Mouse (Mus musculus) testis, postnatal 10 days (tissue): ENCODE measurements around the gene Tfeb.

Source experiments
- DNase-seq: peaks from one replicate; pipeline ENCODE4 v3.0.0; 2021; ENCODE audit warnings: low spot score

Tfeb gene

GRCm38 (mm10) chr17:47753130-47753775 is 16.4 kb downstream of the Tfeb start:
- no peak for DNase-seq

- no peak for DNase-seq
These were observed 17.4 kb downstream of the Tfeb start for GRCm38 (mm10) chr17:47754246-47754645.

- no peak for DNase-seq
These were observed 19.5 kb downstream of the Tfeb start for GRCm38 (mm10) chr17:47756366-47756765.

GRCm38 (mm10) chr17:47757056-47757610 is 20.3 kb downstream of the Tfeb start:
- DNase-seq, result no peak

GRCm38 (mm10) chr17:47759702-47760410 is 23.0 kb downstream of the Tfeb start:
- peak; percentile 64 for DNase-seq

- DNase-seq, result no peak
These were observed 25.2 kb downstream of the Tfeb start for GRCm38 (mm10) chr17:47762028-47762427.

- peak; percentile 87 for DNase-seq
These were observed 25.9 kb downstream of the Tfeb start for GRCm38 (mm10) chr17:47762518-47763340.

- DNase-seq, result no peak
These were observed 29.2 kb downstream of the Tfeb start for GRCm38 (mm10) chr17:47765986-47766385.

- no peak for DNase-seq
These were observed 29.7 kb downstream of the Tfeb start for GRCm38 (mm10) chr17:47766407-47767043.

- no peak for DNase-seq
These were observed 30.2 kb downstream of the Tfeb start for GRCm38 (mm10) chr17:47767081-47767455.

GRCm38 (mm10) chr17:47767456-47768141 is 30.8 kb downstream of the Tfeb start:
- no peak for DNase-seq

GRCm38 (mm10) chr17:47768707-47769276 is 32.0 kb downstream of the Tfeb start:
- no peak for DNase-seq

- DNase-seq, result no peak
These were observed 32.8 kb downstream of the Tfeb start for GRCm38 (mm10) chr17:47769389-47770299.

GRCm38 (mm10) chr17:47773604-47774003 is 36.8 kb downstream of the Tfeb start:
- DNase-seq, result no peak

- DNase-seq, result no peak
These were observed 40.3 kb downstream of the Tfeb start for GRCm38 (mm10) chr17:47777141-47777540.

- DNase-seq, result no peak
These were observed 43.6 kb downstream of the Tfeb start for GRCm38 (mm10) chr17:47780470-47780869.

- DNase-seq, result no peak
These were observed 45.7 kb downstream of the Tfeb start for GRCm38 (mm10) chr17:47782486-47782885.

GRCm38 (mm10) chr17:47783445-47784223 is 46.8 kb downstream of the Tfeb start:
- DNase-seq, result no peak

GRCm38 (mm10) chr17:47784411-47784810 is 47.6 kb downstream of the Tfeb start:
- no peak for DNase-seq
